Mouse (Mus musculus): ENCODE measurements around the gene Atp7a. TPM values are rescaled to one million over a fixed set of nuclear protein-coding genes. Genes with fewer than 3 reads are reported as not detected.

The Atp7a gene
- polyA plus RNA-seq, 1 experiment from 2014 or later, result 30.1 TPM

- peak within 1 kb of the TSS; percentile 63 for H3K9ac ChIP-seq (ENCODE audit: low read length)
- peak within 1 kb of the TSS; percentile 55 for H3K27ac ChIP-seq (ENCODE audit: low read depth)
- H3K4me1 ChIP-seq (replicated peaks; ENCODE audit: control insufficient read depth, insufficient read depth, low read length), result no peaks in the 10 kb centered on the region; the same call in 1 of the 2 replicates
- ATAC-seq (replicated peaks; ENCODE audit: low FRiP score, low TSS enrichment, low read depth) (peak; percentile 34; the same call in 1 of the 2 replicates), DNase-seq (ENCODE audit: low spot score) (peak; percentile 86)
- peaks cover 3% of the 10 kb centered on the region; the same call in 1 of the 2 replicates for H3K36me3 ChIP-seq (ENCODE audit: control insufficient read depth, insufficient read depth, low read length)
- H3K9me3 ChIP-seq (ENCODE audit: control insufficient read depth, low read length), result no peaks in the 10 kb centered on the region
- no peaks in the 10 kb centered on the region for H3K27me3 ChIP-seq (replicated peaks; ENCODE audit: control insufficient read depth, insufficient read depth, low read length)
- H3K4me3 ChIP-seq (ENCODE audit: low read depth, low read length), result peak within 1 kb of the TSS; percentile 59
- H3K4me2 ChIP-seq (ENCODE audit: low read length), result peak within 1 kb of the TSS; percentile 55
- 9% methylated on average over 26 of the region's 26 CpGs for WGBS
Observed at GRCm38 (mm10) chrX:106015571-106016322, 11.3 kb upstream of the Atp7a start, which contains the start of gene Cox7b. TSS of gene Cox7b (plus strand) at chrX:106015700.

- Histone ChIP-seq H3K9ac (ENCODE audit: low read length) (no peak overlapping the region), H3K36me3 (ENCODE audit: control insufficient read depth, insufficient read depth, low read length) (peaks cover 15% of the 10 kb centered on the region; the same call in 1 of the 2 replicates), H3K4me2 (ENCODE audit: low read length) (peak overlapping the region; percentile 55), H3K27me3 (replicated peaks; ENCODE audit: control insufficient read depth, insufficient read depth, low read length) (no peaks in the 10 kb centered on the region), H3K4me1 (replicated peaks; ENCODE audit: control insufficient read depth, insufficient read depth, low read length) (no peaks in the 10 kb centered on the region; the same call in 1 of the 2 replicates), H3K27ac (ENCODE audit: low read depth) (no peak overlapping the region), H3K9me3 (ENCODE audit: control insufficient read depth, low read length) (no peaks in the 10 kb centered on the region), H3K4me3 (ENCODE audit: low read depth, low read length) (no peak overlapping the region)
- DNase-seq (ENCODE audit: low spot score) (no peak), ATAC-seq (replicated peaks; ENCODE audit: low FRiP score, low TSS enrichment, low read depth) (no peak)
- WGBS, result 78% methylated on average over 3 of the region's 3 CpGs
Observed at GRCm38 (mm10) chrX:106017102-106017501, 10.0 kb upstream of the Atp7a start.

- WGBS, result 91% methylated on average over 4 of the region's 4 CpGs
- H3K4me3 ChIP-seq (ENCODE audit: low read depth, low read length), result no peak overlapping the region
- no peak for ATAC-seq (replicated peaks; ENCODE audit: low FRiP score, low TSS enrichment, low read depth)
Observed at GRCm38 (mm10) chrX:106017516-106017915, 9.6 kb upstream of the Atp7a start.

GRCm38 (mm10) chrX:106027343-106027674 is 233 bp downstream of the Atp7a start:
- no peaks in the 10 kb centered on the region for H3K4me1 ChIP-seq (replicated peaks; ENCODE audit: control insufficient read depth, insufficient read depth, low read length)
- 24% methylated on average over 8 of the region's 8 CpGs for WGBS
- H3K9me3 ChIP-seq (ENCODE audit: control insufficient read depth, low read length), result no peaks in the 10 kb centered on the region
- 0 out of 2 replicates have a peak overlapping the region, but pooled peaks have one; percentile 59 for H3K27ac ChIP-seq (ENCODE audit: low read depth)
- H3K36me3 ChIP-seq (ENCODE audit: control insufficient read depth, insufficient read depth, low read length), result no peaks in the 10 kb centered on the region; the same call in 1 of the 2 replicates
- peak overlapping the region; percentile 58 for H3K4me2 ChIP-seq (ENCODE audit: low read length)
- ATAC-seq (replicated peaks; ENCODE audit: low FRiP score, low TSS enrichment, low read depth) (no peak), DNase-seq (ENCODE audit: low spot score) (no peak)
- H3K9ac ChIP-seq (ENCODE audit: low read length), result peak overlapping the region; percentile 60
- no peaks in the 10 kb centered on the region for H3K27me3 ChIP-seq (replicated peaks; ENCODE audit: control insufficient read depth, insufficient read depth, low read length)
- peak overlapping the region; percentile 58 for H3K4me3 ChIP-seq (ENCODE audit: low read depth, low read length)

More at GRCm38 (mm10) chrX:106017516-106017915, 9.6 kb upstream of the Atp7a start:
- H3K27me3 ChIP-seq (replicated peaks; ENCODE audit: control insufficient read depth, insufficient read depth, low read length), result no peaks in the 10 kb centered on the region
- DNase-seq (ENCODE audit: low spot score), result no peak
- no peak overlapping the region for H3K9ac ChIP-seq (ENCODE audit: low read length)
- no peaks in the 10 kb centered on the region for H3K9me3 ChIP-seq (ENCODE audit: control insufficient read depth, low read length)
- no peaks in the 10 kb centered on the region; the same call in 1 of the 2 replicates for H3K4me1 ChIP-seq (replicated peaks; ENCODE audit: control insufficient read depth, insufficient read depth, low read length)
- no peak overlapping the region for H3K4me2 ChIP-seq (ENCODE audit: low read length)
- H3K27ac ChIP-seq (ENCODE audit: low read depth), result no peak overlapping the region
- peaks cover 16% of the 10 kb centered on the region; the same call in 1 of the 2 replicates for H3K36me3 ChIP-seq (ENCODE audit: control insufficient read depth, insufficient read depth, low read length)

- Histone ChIP-seq H3K27ac (ENCODE audit: low read depth) (no peak overlapping the region), H3K9me3 (ENCODE audit: control insufficient read depth, low read length) (no peaks in the 10 kb centered on the region), H3K4me1 (replicated peaks; ENCODE audit: control insufficient read depth, insufficient read depth, low read length) (no peaks in the 10 kb centered on the region), H3K9ac (ENCODE audit: low read length) (no peak overlapping the region), H3K27me3 (replicated peaks; ENCODE audit: control insufficient read depth, insufficient read depth, low read length) (no peaks in the 10 kb centered on the region), H3K4me2 (ENCODE audit: low read length) (no peak overlapping the region; the same call in 1 of the 2 replicates), H3K36me3 (ENCODE audit: control insufficient read depth, insufficient read depth, low read length) (no peaks in the 10 kb centered on the region), H3K4me3 (ENCODE audit: low read depth, low read length) (no peak overlapping the region)
- ATAC-seq (replicated peaks; ENCODE audit: low FRiP score, low TSS enrichment, low read depth) (no peak), DNase-seq (ENCODE audit: low spot score) (no peak)
- WGBS, result 66% methylated on average over 5 of the region's 5 CpGs
Observed at GRCm38 (mm10) chrX:106030176-106030575, 3.1 kb downstream of the Atp7a start.

GRCm38 (mm10) chrX:106031124-106031523 is 4.0 kb downstream of the Atp7a start:
- DNase-seq (ENCODE audit: low spot score) (no peak), ATAC-seq (replicated peaks; ENCODE audit: low FRiP score, low TSS enrichment, low read depth) (no peak)
- H3K9ac ChIP-seq (ENCODE audit: low read length), result no peak overlapping the region
- H3K4me1 ChIP-seq (replicated peaks; ENCODE audit: control insufficient read depth, insufficient read depth, low read length), result 0 out of 2 replicates have a peak, but pooled peaks cover 1% of the 10 kb centered on the region
- H3K27ac ChIP-seq (ENCODE audit: low read depth), result no peak overlapping the region
- H3K36me3 ChIP-seq (ENCODE audit: control insufficient read depth, insufficient read depth, low read length), result no peaks in the 10 kb centered on the region
- no peak overlapping the region for H3K4me2 ChIP-seq (ENCODE audit: low read length)
- H3K27me3 ChIP-seq (replicated peaks; ENCODE audit: control insufficient read depth, insufficient read depth, low read length), result no peaks in the 10 kb centered on the region
- H3K9me3 ChIP-seq (ENCODE audit: control insufficient read depth, low read length), result no peaks in the 10 kb centered on the region
- H3K4me3 ChIP-seq (ENCODE audit: low read depth, low read length), result no peak overlapping the region

- Histone ChIP-seq H3K4me3 (ENCODE audit: low read depth, low read length) (no peak overlapping the region), H3K27me3 (replicated peaks; ENCODE audit: control insufficient read depth, insufficient read depth, low read length) (0 out of 2 replicates have a peak, but pooled peaks cover 3% of the 10 kb centered on the region), H3K4me1 (replicated peaks; ENCODE audit: control insufficient read depth, insufficient read depth, low read length) (0 out of 2 replicates have a peak, but pooled peaks cover 8% of the 10 kb centered on the region), H3K9ac (ENCODE audit: low read length) (no peak overlapping the region), H3K36me3 (ENCODE audit: control insufficient read depth, insufficient read depth, low read length) (no peaks in the 10 kb centered on the region), H3K4me2 (ENCODE audit: low read length) (no peak overlapping the region), H3K27ac (ENCODE audit: low read depth) (no peak overlapping the region), H3K9me3 (ENCODE audit: control insufficient read depth, low read length) (no peaks in the 10 kb centered on the region)
- no peak for DNase-seq (ENCODE audit: low spot score)
- 86% methylated on average over 2 of the region's 2 CpGs for WGBS
- no peak for ATAC-seq (replicated peaks; ENCODE audit: low FRiP score, low TSS enrichment, low read depth)
Observed at GRCm38 (mm10) chrX:106035727-106036126, 8.7 kb downstream of the Atp7a start.

- no peaks in the 10 kb centered on the region for H3K9me3 ChIP-seq (ENCODE audit: control insufficient read depth, low read length)
- H3K4me2 ChIP-seq (ENCODE audit: low read length), result peak overlapping the region; percentile 6; the same call in 1 of the 2 replicates
- 0 out of 2 replicates have a peak, but pooled peaks cover 3% of the 10 kb centered on the region for H3K27me3 ChIP-seq (replicated peaks; ENCODE audit: control insufficient read depth, insufficient read depth, low read length)
- 58% methylated on average over 3 of the region's 3 CpGs for WGBS
- no peak overlapping the region for H3K27ac ChIP-seq (ENCODE audit: low read depth)
- no peak for DNase-seq (ENCODE audit: low spot score)
- ATAC-seq (replicated peaks; ENCODE audit: low FRiP score, low TSS enrichment, low read depth), result no peak
- H3K9ac ChIP-seq (ENCODE audit: low read length), result no peak overlapping the region
- H3K4me3 ChIP-seq (ENCODE audit: low read depth, low read length), result no peak overlapping the region
- 0 out of 2 replicates have a peak, but pooled peaks cover 8% of the 10 kb centered on the region for H3K4me1 ChIP-seq (replicated peaks; ENCODE audit: control insufficient read depth, insufficient read depth, low read length)
- H3K36me3 ChIP-seq (ENCODE audit: control insufficient read depth, insufficient read depth, low read length), result no peaks in the 10 kb centered on the region
Observed at GRCm38 (mm10) chrX:106037185-106037752, 10.2 kb downstream of the Atp7a start.

All from intestine, embryonic 14.5 days (tissue).